Mouse (Mus musculus): ENCODE measurements around the gene Nrl. TPM values are rescaled to one million over a fixed set of nuclear protein-coding genes. Genes with fewer than 3 reads are reported as not detected.
A peak's percentile ranks its signal among the peaks of the same experiment; 100 is the strongest.

Gene Nrl
- polyA plus RNA-seq, 2 experiments: 0.06 TPM; not detected in 1

- H3K27me3 ChIP-seq (ENCODE audit: control insufficient read depth, insufficient read depth, low read length): no peaks in the 10 kb centered on the region
- no peak for TF ChIP-seq POLR2A (IDR thresholded peaks at IDR 0.05; ENCODE audit: borderline replicate concordance, extremely low read depth, insufficient read depth, insufficient read length)
- 0 out of 2 replicates have a peak overlapping the region, but pooled peaks have one; percentile 7 for H3K9ac ChIP-seq (ENCODE audit: low read depth, low read length, severe bottlenecking)
- ATAC-seq (ENCODE audit: low FRiP score, low read depth) (no peak), DNase-seq (ENCODE audit: low spot score) (no peak)
- H3K36me3 ChIP-seq (ENCODE audit: control insufficient read depth, insufficient read depth, low read length): peaks cover 60% of the 10 kb centered on the region
- no peak overlapping the region for H3K4me3 ChIP-seq (replicated peaks; ENCODE audit: low read length)
- peaks cover 7% of the 10 kb centered on the region for H3K4me1 ChIP-seq (ENCODE audit: control insufficient read depth, insufficient read depth, low read length)
- no peak overlapping the region for H3K27ac ChIP-seq (replicated peaks; ENCODE audit: low read depth, low read length)
- H3K9me3 ChIP-seq (ENCODE audit: control insufficient read depth, low read length): no peaks in the 10 kb centered on the region
- H3K4me2 ChIP-seq (replicated peaks; ENCODE audit: low read depth, low read length, severe bottlenecking): no peak overlapping the region
- WGBS: 77% methylated on average over 9 of the region's 9 CpGs
Measured at GRCm38 (mm10) chr14:55544334-55544733, 19.6 kb upstream of the Nrl start.

- Histone ChIP-seq H3K36me3 (ENCODE audit: control insufficient read depth, insufficient read depth, low read length) (peaks cover 39% of the 10 kb centered on the region), H3K4me1 (ENCODE audit: control insufficient read depth, insufficient read depth, low read length) (peaks cover 7% of the 10 kb centered on the region), H3K9me3 (ENCODE audit: control insufficient read depth, low read length) (no peaks in the 10 kb centered on the region), H3K9ac (ENCODE audit: low read depth, low read length, severe bottlenecking) (no peak overlapping the region), H3K27ac (replicated peaks; ENCODE audit: low read depth, low read length) (no peak overlapping the region), H3K27me3 (ENCODE audit: control insufficient read depth, insufficient read depth, low read length) (no peaks in the 10 kb centered on the region), H3K4me2 (replicated peaks; ENCODE audit: low read depth, low read length, severe bottlenecking) (no peak overlapping the region), H3K4me3 (replicated peaks; ENCODE audit: low read length) (no peak overlapping the region)
- no peak for TF ChIP-seq POLR2A (IDR thresholded peaks at IDR 0.05; ENCODE audit: borderline replicate concordance, extremely low read depth, insufficient read depth, insufficient read length)
- 97% methylated on average over 12 of the region's 12 CpGs for WGBS
- DNase-seq (ENCODE audit: low spot score) (no peak), ATAC-seq (ENCODE audit: low FRiP score, low read depth) (no peak)
Measured at GRCm38 (mm10) chr14:55542268-55542667, 17.5 kb upstream of the Nrl start.

DNA sequence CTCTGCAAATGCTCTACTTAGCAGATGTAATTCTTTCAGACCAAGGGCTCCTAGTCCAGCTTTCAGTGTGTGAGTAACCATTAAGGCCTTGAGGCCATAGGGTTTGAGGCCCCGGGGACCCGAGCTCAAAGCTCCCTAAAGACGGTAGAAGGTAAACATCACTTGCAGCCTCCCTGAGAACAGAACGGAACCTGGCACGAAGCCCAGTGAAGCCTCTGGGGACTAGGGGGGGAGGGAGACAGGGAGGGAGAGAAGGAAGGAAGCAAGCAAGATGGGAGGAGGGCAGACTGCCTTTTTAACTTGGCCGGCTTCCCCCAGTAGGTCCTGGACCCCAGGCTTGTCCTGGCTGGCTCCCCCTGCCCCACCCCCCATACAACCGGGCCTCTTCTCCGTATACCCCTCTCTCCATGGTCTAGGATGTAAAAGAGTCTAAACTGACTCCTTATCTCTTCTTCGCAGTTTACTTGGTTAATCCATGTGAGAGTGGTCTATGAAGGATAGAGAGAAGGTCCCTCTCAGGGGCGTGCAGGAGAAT lies 16.1 kb upstream of the Nrl start:
- no peaks in the 10 kb centered on the region for H3K9me3 ChIP-seq (ENCODE audit: control insufficient read depth, low read length)
- H3K27ac ChIP-seq (replicated peaks; ENCODE audit: low read depth, low read length): peak overlapping the region; percentile 74
- no peak for TF ChIP-seq POLR2A (IDR thresholded peaks at IDR 0.05; ENCODE audit: borderline replicate concordance, extremely low read depth, insufficient read depth, insufficient read length)
- no peaks in the 10 kb centered on the region for H3K27me3 ChIP-seq (ENCODE audit: control insufficient read depth, insufficient read depth, low read length)
- peak overlapping the region; percentile 80 for H3K4me2 ChIP-seq (replicated peaks; ENCODE audit: low read depth, low read length, severe bottlenecking)
- H3K9ac ChIP-seq (ENCODE audit: low read depth, low read length, severe bottlenecking): peak overlapping the region; percentile 80
- DNase-seq (ENCODE audit: low spot score) (peak; percentile 51), ATAC-seq (ENCODE audit: low FRiP score, low read depth) (peak; percentile 8; the same call in 1 of the 2 replicates)
- peak overlapping the region; percentile 62 for H3K4me3 ChIP-seq (replicated peaks; ENCODE audit: low read length)
- peaks cover 7% of the 10 kb centered on the region for H3K4me1 ChIP-seq (ENCODE audit: control insufficient read depth, insufficient read depth, low read length)
- 6% methylated on average over 10 of the region's 10 CpGs for WGBS
- peaks cover 31% of the 10 kb centered on the region for H3K36me3 ChIP-seq (ENCODE audit: control insufficient read depth, insufficient read depth, low read length)

DNA sequence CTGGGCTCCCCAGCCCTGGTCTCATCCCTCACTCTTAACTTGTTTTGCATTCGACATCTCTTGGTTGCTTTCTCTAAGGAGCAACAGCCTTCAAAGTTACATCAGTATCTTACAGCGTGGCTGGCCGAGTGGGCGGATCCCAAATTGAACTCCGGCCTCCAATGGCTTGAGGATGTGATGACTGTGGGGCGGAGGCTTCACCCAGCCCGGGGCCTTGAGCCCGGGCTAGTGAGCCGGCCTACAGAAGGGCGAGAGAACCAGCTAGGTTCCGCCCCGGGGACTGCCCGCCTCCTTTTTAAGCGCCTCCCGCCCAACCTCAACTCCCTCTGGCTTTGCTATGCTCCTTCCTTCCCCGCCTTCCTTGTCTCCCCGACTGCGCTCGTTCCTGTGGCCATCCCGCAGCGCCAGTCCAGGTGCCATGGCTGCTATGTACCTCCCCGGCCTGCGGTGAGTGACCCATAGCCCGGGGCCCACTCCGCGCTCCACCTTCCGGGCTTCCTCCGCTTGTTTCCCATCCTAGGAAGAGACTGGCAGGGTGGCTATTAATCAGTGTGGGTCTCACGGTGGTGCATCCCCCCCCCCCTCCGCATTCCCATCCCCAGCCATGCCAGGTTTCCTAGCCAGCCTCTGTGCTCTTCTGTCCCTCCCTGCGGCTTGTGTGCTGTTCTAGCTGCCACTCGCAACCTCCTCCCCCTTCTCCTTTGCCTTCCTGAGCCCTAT lies 15.4 kb upstream of the Nrl start, which contains the start of gene Pck2:
Pck2 (plus strand) TSS at position 200 of the 720 bp plus-strand sequence.
- DNase-seq (ENCODE audit: low spot score) (peak; percentile 86), ATAC-seq (ENCODE audit: low FRiP score, low read depth) (peak; percentile 92)
- no peaks in the 10 kb centered on the region for H3K9me3 ChIP-seq (ENCODE audit: control insufficient read depth, low read length)
- peak within 1 kb of the TSS; percentile 80 for H3K9ac ChIP-seq (ENCODE audit: low read depth, low read length, severe bottlenecking)
- 0 out of 2 replicates have a peak, but pooled peaks have one; percentile 29 for TF ChIP-seq POLR2A (IDR thresholded peaks at IDR 0.05; ENCODE audit: borderline replicate concordance, extremely low read depth, insufficient read depth, insufficient read length)
- peaks cover 25% of the 10 kb centered on the region for H3K36me3 ChIP-seq (ENCODE audit: control insufficient read depth, insufficient read depth, low read length)
- no peaks in the 10 kb centered on the region for H3K27me3 ChIP-seq (ENCODE audit: control insufficient read depth, insufficient read depth, low read length)
- H3K4me1 ChIP-seq (ENCODE audit: control insufficient read depth, insufficient read depth, low read length): peaks cover 7% of the 10 kb centered on the region
- H3K4me3 ChIP-seq (replicated peaks; ENCODE audit: low read length): peak within 1 kb of the TSS; percentile 62
- peak within 1 kb of the TSS; percentile 74 for H3K27ac ChIP-seq (replicated peaks; ENCODE audit: low read depth, low read length)
- WGBS: under 1% methylated on average over 30 of the region's 32 CpGs
- H3K4me2 ChIP-seq (replicated peaks; ENCODE audit: low read depth, low read length, severe bottlenecking): peak within 1 kb of the TSS; percentile 80

- H3K27me3 ChIP-seq (ENCODE audit: control insufficient read depth, insufficient read depth, low read length): no peaks in the 10 kb centered on the region
- 47% methylated on average over 6 of the region's 6 CpGs for WGBS
- TF ChIP-seq POLR2A (IDR thresholded peaks at IDR 0.05; ENCODE audit: borderline replicate concordance, extremely low read depth, insufficient read depth, insufficient read length): no peak
- H3K9ac ChIP-seq (ENCODE audit: low read depth, low read length, severe bottlenecking): no peak overlapping the region
- H3K4me3 ChIP-seq (replicated peaks; ENCODE audit: low read length): no peak overlapping the region
- H3K27ac ChIP-seq (replicated peaks; ENCODE audit: low read depth, low read length): no peak overlapping the region
- H3K36me3 ChIP-seq (ENCODE audit: control insufficient read depth, insufficient read depth, low read length): no peaks in the 10 kb centered on the region
- H3K4me2 ChIP-seq (replicated peaks; ENCODE audit: low read depth, low read length, severe bottlenecking): no peak overlapping the region
- no peak for ATAC-seq (ENCODE audit: low FRiP score, low read depth)
- H3K9me3 ChIP-seq (ENCODE audit: control insufficient read depth, low read length): no peaks in the 10 kb centered on the region
- H3K4me1 ChIP-seq (ENCODE audit: control insufficient read depth, insufficient read depth, low read length): peaks cover 4% of the 10 kb centered on the region
- DNase-seq (ENCODE audit: low spot score): no peak
Measured at GRCm38 (mm10) chr14:55536116-55536745, 11.4 kb upstream of the Nrl start.

Data from limb, embryonic 14.5 days (tissue).